Mouse (Mus musculus) cerebellum, adult 9-11 months (tissue): ENCODE results near the gene Med21.
A peak's percentile ranks its signal among the peaks of the same experiment; 100 is the strongest.

ENCODE experiments used
- DNase-seq: peaks from one replicate; pipeline ENCODE4 v3.0.0; 2022

The Med21 gene

GRCm38 (mm10) chr6:146640991-146641390 is 1.4 kb upstream of the Med21 start:
- no peak for DNase-seq

- peak; percentile 28 for DNase-seq
Measured at GRCm38 (mm10) chr6:146641621-146642210, 631 bp upstream of the Med21 start.

- no peak for DNase-seq
Measured at GRCm38 (mm10) chr6:146643184-146643570, 830 bp downstream of the Med21 start.

- DNase-seq, result no peak
Measured at GRCm38 (mm10) chr6:146650013-146650412, 7.7 kb downstream of the Med21 start.

- no peak for DNase-seq
Measured at GRCm38 (mm10) chr6:146651431-146651830, 9.1 kb downstream of the Med21 start.

GRCm38 (mm10) chr6:146653197-146653596 is 10.8 kb downstream of the Med21 start:
- no peak for DNase-seq

- DNase-seq, result no peak
Measured at GRCm38 (mm10) chr6:146660591-146660990, 18.2 kb downstream of the Med21 start.

- DNase-seq, result no peak
Measured at GRCm38 (mm10) chr6:146661655-146662054, 19.3 kb downstream of the Med21 start.

GRCm38 (mm10) chr6:146662679-146663078 is 20.3 kb downstream of the Med21 start:
- no peak for DNase-seq

GRCm38 (mm10) chr6:146664116-146664515 is 21.8 kb downstream of the Med21 start:
- DNase-seq, result no peak

- DNase-seq, result no peak
Measured at GRCm38 (mm10) chr6:146664917-146665316, 22.6 kb downstream of the Med21 start.

GRCm38 (mm10) chr6:146665408-146665807 is 23.1 kb downstream of the Med21 start:
- DNase-seq, result no peak

GRCm38 (mm10) chr6:146666811-146667210 is 24.5 kb downstream of the Med21 start:
- DNase-seq, result no peak

- DNase-seq, result no peak
Measured at GRCm38 (mm10) chr6:146668606-146669005, 26.3 kb downstream of the Med21 start.

GRCm38 (mm10) chr6:146670956-146671855 is 28.9 kb downstream of the Med21 start:
- DNase-seq, result no peak

- DNase-seq, result no peak
Measured at GRCm38 (mm10) chr6:146672106-146672505, 29.8 kb downstream of the Med21 start.

- no peak for DNase-seq
Measured at GRCm38 (mm10) chr6:146673696-146674095, 31.3 kb downstream of the Med21 start.

GRCm38 (mm10) chr6:146674420-146674819 is 32.1 kb downstream of the Med21 start:
- no peak for DNase-seq

GRCm38 (mm10) chr6:146674881-146675536 is 32.7 kb downstream of the Med21 start:
- DNase-seq, result no peak

GRCm38 (mm10) chr6:146676904-146677303 is 34.6 kb downstream of the Med21 start:
- DNase-seq, result no peak

GRCm38 (mm10) chr6:146678136-146679070 is 36.1 kb downstream of the Med21 start:
- no peak for DNase-seq

GRCm38 (mm10) chr6:146683881-146684280 is 41.5 kb downstream of the Med21 start:
- no peak for DNase-seq
